Mouse (Mus musculus): Measurements from ENCODE around the gene Smg1.

Gene Smg1

DNA sequence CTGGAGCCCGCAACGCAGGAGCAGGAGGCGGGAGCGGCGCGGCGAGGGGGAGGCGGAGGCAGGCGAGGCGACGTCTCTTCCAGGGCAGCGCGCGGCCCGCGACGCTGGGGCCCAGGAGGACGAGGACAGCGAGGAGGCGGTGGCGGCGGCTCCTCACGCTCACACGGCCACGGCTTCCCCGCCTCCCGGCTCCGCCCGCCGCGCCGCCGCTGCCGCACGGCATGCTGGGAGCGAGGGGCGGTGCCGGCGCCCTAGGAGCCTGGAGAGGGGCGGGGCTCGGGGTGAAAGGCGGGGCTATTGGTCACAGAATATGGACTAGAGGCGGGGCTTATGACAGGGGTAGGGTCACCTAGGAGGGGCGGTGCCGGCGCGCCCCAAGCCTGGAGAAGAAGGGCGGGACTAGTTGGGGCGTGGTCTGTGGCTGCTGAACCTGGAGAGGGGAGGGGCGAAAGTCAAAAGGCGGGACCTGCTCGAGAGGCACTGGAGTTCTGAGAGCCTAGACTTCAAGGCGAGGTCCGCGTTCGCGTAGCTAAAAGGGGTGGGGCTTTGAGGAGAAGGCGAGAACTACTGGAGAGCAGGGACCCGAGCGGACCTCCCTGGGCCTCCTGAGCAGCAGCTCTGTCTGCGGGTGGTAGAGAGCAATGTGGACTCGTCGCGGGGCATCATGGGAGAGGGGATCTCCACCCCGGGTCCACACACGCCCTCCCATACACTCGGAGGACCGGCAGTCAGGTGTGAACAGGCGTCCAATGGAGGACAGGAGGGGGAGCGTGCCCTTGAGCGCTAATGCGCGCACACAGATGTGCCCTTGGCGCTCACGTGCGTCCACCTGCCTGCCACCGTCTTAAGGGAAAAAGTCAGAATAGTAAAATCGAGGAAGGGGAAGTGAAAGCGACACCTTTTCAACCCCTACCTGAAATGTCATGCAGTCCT, at the start of gene Smg1:
Gene Smg1 (minus strand): TSS at position 218 of the 933 bp plus-strand sequence.
- peak; percentile 96 to 98 for DNase-seq (ENCODE audit: low spot score in 2 of 2)

GRCm38 (mm10) chr7:118283186-118283585, 39.7 kb upstream of the Smg1 start:
- no peak for DNase-seq (ENCODE audit: low spot score in 2 of 2)

DNA sequence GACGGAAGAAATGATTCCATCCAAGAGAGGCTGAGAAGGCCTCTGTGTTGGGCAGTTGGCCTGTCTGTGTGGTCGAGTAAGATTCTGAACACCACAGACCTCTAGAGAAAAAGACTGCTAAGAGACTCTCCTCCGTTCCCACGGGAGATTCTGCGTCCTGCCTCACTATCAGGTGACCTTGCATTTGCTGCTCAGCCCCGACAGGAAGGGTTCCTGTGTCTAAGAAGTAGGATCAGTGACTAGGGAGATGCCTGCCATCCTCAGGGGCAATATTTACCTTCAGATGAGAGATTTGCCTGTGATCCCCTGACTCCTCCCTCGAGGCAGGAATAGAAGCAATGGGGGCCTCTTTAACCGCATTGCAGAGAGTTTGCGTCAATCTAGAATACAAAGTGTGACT, 39.1 kb upstream of the Smg1 start:
- DNase-seq (ENCODE audit: low spot score in 2 of 2) = no peak

GRCm38 (mm10) chr7:118279521-118279920, 36.1 kb upstream of the Smg1 start:
- DNase-seq (ENCODE audit: low spot score in 2 of 2) = no peak

- peak in 1 of 2 experiments; percentile 15 for DNase-seq (ENCODE audit: low spot score in 2 of 2)
Measured at GRCm38 (mm10) chr7:118277335-118277910, 34.0 kb upstream of the Smg1 start.

- no peak for DNase-seq (ENCODE audit: low spot score in 2 of 2)
Measured at GRCm38 (mm10) chr7:118276684-118277334, 33.3 kb upstream of the Smg1 start.

- DNase-seq (ENCODE audit: low spot score in 2 of 2) = no peak
Measured at GRCm38 (mm10) chr7:118275265-118275664, 31.8 kb upstream of the Smg1 start.

DNA sequence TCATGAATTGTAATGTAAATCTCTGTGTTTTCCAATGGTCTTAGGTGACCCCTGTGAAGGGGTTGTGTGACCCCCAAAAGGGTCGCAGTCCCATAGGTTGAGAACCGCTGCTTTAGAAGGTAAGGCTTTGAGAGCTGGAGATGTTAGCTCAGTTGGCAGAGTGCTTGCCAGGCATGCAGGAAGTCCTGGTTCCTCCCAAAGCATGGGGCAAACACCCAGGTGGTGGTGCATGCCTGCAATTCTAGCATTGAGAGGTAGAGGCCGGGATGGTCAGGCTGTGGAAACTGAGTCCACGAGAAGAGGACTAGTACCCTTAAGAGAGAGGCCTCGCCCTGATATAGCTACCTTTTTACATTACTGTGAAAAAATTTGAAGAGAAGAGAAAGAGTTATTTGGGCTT, 31.4 kb upstream of the Smg1 start:
- no peak for DNase-seq (ENCODE audit: low spot score in 2 of 2)

DNA sequence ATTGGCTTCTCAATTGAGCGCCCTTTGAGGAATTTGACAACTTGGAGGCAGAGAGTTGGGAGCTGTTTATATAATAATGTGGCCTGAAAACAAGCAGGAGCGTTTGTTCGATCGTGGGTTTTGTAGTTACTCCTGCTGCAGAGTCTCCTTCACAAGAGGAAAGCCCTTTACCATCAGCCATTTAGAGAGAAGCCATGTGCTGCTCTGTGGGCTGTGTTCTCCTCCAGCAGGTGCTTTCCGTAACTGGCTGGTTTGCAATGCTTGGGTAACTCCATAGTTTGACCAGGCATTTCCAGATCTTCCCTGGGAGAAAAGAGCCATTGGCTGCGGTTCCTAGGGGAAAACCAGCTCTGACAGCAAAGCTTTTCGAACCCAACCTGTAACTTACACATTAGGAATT, 30.7 kb upstream of the Smg1 start:
- DNase-seq (ENCODE audit: low spot score in 2 of 2) = no peak

- no peak for DNase-seq (ENCODE audit: low spot score in 2 of 2)
Measured at GRCm38 (mm10) chr7:118266099-118266498, 22.6 kb upstream of the Smg1 start.

DNA sequence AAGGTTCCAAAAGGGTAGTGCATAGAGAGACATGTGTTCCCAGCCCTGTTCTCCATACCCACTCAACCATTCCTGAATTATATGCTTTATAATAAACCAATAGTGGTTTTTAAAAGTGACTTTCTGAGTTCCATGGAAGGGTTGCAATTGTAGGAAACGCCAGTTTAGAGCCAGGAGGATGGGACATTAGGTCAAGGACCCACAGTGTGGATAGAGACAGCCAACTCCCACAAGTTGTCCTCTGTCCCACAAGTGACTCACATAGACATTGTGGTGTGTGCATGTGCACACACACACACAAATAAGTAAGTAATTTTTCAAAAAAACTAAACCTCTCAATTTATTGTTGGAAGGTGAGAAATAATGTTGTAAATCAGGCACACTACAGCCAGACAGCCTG, 20.1 kb upstream of the Smg1 start:
- no peak for DNase-seq (ENCODE audit: low spot score in 2 of 2)

GRCm38 (mm10) chr7:118262409-118262808, 18.9 kb upstream of the Smg1 start:
- no peak for DNase-seq (ENCODE audit: low spot score in 2 of 2)

GRCm38 (mm10) chr7:118259676-118260305, 16.3 kb upstream of the Smg1 start:
- DNase-seq (ENCODE audit: low spot score in 2 of 2) = no peak

DNA sequence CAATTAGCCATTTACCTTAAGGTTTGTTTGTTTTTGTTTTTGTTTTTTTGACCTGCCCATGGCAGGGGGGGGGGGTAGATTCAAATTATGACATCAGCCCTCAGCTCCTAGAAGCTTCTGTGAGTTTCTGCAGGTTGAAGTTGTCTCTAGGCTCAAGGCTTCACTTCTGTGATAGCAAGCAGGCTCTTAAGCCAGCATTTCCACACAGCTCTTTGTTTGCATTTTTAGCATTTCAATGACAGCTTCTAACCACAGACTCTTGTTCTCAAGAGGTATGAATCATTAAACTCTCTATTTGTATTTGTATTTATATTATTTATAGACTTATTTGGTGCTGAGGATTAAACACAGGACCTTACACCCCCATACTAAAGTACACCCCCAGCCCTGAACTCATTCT, 15.0 kb upstream of the Smg1 start:
- no peak for DNase-seq (ENCODE audit: low spot score in 2 of 2)

GRCm38 (mm10) chr7:118256740-118257139, 13.3 kb upstream of the Smg1 start:
- no peak for DNase-seq (ENCODE audit: low spot score in 2 of 2)

DNA sequence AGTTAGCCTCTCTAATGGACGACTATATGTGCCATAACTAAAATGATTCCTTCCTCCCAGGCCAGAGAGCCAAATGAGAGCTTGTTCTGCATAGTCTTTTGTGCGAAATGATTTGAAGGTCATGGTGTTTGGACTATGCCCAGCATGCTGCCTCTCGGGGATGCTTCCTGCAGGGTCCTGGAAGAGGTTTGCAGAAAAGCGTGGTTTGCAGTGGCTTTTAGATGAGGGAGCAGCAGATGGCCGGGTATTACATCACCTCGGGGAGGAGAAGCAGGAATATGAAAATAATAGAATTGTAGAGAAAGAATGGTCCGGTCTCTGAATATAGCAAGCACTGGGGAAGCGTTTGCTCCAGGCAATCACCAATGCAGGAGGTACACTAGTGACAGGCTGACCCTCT, 11.0 kb upstream of the Smg1 start:
- peak in 1 of 2 experiments; percentile 22 for DNase-seq (ENCODE audit: low spot score in 2 of 2)

DNA sequence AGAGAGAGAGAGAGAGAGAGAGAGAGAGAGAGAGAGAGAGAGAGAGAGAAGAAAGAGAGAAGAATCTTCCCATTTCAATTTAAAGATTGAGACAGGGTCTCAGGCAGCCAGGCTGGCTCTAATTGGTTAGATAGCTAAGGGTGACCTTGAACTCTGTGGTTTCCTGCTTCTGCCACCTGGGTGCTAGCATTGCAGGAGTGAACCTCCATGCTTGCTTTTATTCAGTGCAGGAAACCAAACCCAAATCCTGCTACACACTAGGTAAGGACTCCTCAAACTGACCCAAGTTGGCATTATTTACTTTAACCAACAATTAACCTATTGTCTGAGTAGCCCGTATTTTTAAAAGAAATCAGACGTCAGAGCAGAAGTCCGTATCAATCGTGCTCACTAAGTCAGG, 10.5 kb upstream of the Smg1 start:
- DNase-seq (ENCODE audit: low spot score in 2 of 2) = no peak

GRCm38 (mm10) chr7:118252979-118253378, 9.5 kb upstream of the Smg1 start:
- no peak for DNase-seq (ENCODE audit: low spot score in 2 of 2)

GRCm38 (mm10) chr7:118252349-118252748, 8.9 kb upstream of the Smg1 start:
- no peak for DNase-seq (ENCODE audit: low spot score in 2 of 2)

GRCm38 (mm10) chr7:118251392-118252170, 8.1 kb upstream of the Smg1 start:
- no peak for DNase-seq (ENCODE audit: low spot score in 2 of 2)

- no peak for DNase-seq (ENCODE audit: low spot score in 2 of 2)
Measured at GRCm38 (mm10) chr7:118250482-118251160, 7.2 kb upstream of the Smg1 start.

Measured in left cerebral cortex, adult 9 months (tissue).